Mouse (Mus musculus) granulocyte monocyte progenitor cell, adult 5-6 weeks (primary cell): ENCODE measurements around the gene Wnt10a. TPM values are rescaled to one million over a fixed set of nuclear protein-coding genes. Genes with fewer than 3 reads are reported as not detected.
A peak's percentile ranks its signal among the peaks of the same experiment; 100 is the strongest.

Source experiments
- ATAC-seq: replicated peaks from 2 replicates; pipeline ENCODE4 v1.8.0; 2016; ENCODE audit warnings: mild to moderate bottlenecking, moderate TSS enrichment, inconsistent platforms; ENCODE audit not compliant: poor library complexity, severe bottlenecking
- total RNA-seq, 2 experiments: library from RNA; stranded (forward) in 1 of 2; stranded (reverse) in 1 of 2; fragments of 200-712, 200-1000 nt in 1 of 2; fragments of >200 nt in 1 of 2; fragmentation: Nextera tagmentation in 1 of 2; gene quantifications; 2 replicates each; pipeline ENCODE4 v1.2.3; 2014 to 2017

Wnt10a gene
- total RNA-seq, 2 experiments from 2014 or later = not detected

- ATAC-seq = peak; percentile 38
Observed at GRCm38 (mm10) chr1:74784041-74784759, 7.1 kb upstream of the Wnt10a start.

- peak; percentile 67 for ATAC-seq
Observed at GRCm38 (mm10) chr1:74787846-74788245, 3.5 kb upstream of the Wnt10a start.

GRCm38 (mm10) chr1:74788603-74789176 lies 2.6 kb upstream of the Wnt10a start:
- ATAC-seq = peak; percentile 67

- no peak for ATAC-seq
Observed at GRCm38 (mm10) chr1:74790095-74790494, 1.2 kb upstream of the Wnt10a start.

- ATAC-seq = no peak
Observed at GRCm38 (mm10) chr1:74792831-74793660, 1.7 kb downstream of the Wnt10a start.

GRCm38 (mm10) chr1:74794487-74795144 lies 3.3 kb downstream of the Wnt10a start:
- peak; percentile 28; the same call in 1 of the 2 replicates for ATAC-seq

- ATAC-seq = no peak
Observed at GRCm38 (mm10) chr1:74795145-74795529, 3.8 kb downstream of the Wnt10a start.

GRCm38 (mm10) chr1:74797459-74797858 lies 6.1 kb downstream of the Wnt10a start:
- ATAC-seq = no peak

GRCm38 (mm10) chr1:74800424-74800888 lies 9.1 kb downstream of the Wnt10a start:
- ATAC-seq = peak; percentile 62

- no peak for ATAC-seq
Observed at GRCm38 (mm10) chr1:74801631-74802140, 10.4 kb downstream of the Wnt10a start.

- peak; percentile 61 for ATAC-seq
Observed at GRCm38 (mm10) chr1:74802795-74803656, 11.7 kb downstream of the Wnt10a start.

GRCm38 (mm10) chr1:74804211-74804870 lies 13.0 kb downstream of the Wnt10a start:
- ATAC-seq = no peak

- no peak for ATAC-seq
Observed at GRCm38 (mm10) chr1:74805340-74805835, 14.1 kb downstream of the Wnt10a start.

GRCm38 (mm10) chr1:74805843-74806242 lies 14.5 kb downstream of the Wnt10a start:
- no peak for ATAC-seq

- ATAC-seq = peak; percentile 36
Observed at GRCm38 (mm10) chr1:74806360-74807311, 15.3 kb downstream of the Wnt10a start.

GRCm38 (mm10) chr1:74807551-74808071 lies 16.3 kb downstream of the Wnt10a start:
- ATAC-seq = peak; percentile 4; the same call in 1 of the 2 replicates

- ATAC-seq = peak; percentile 69
Observed at GRCm38 (mm10) chr1:74808078-74808477, 16.8 kb downstream of the Wnt10a start.
